8 mouse cellular contexts compared by ENCODE assay signal in genomic region chr3:95893126-95893525, GRCm38 (mm10). TPM values are rescaled to one million over a fixed set of nuclear protein-coding genes. Genes with fewer than 3 reads are reported as not detected.
DNase-seq lines count a peak whose midpoint lies in the region; ATAC-seq and TF ChIP-seq lines count a peak whose summit lies in the region.

No protein-coding gene starts in this region.

- no peak for TF ChIP-seq CTCF in gastrocnemius, adult 2 months (IDR thresholded peaks at IDR 0.05)

- 22% methylated on average over 7 of the region's 7 CpGs for WGBS in embryonic facial prominence, embryonic 11.5 days
- 10% methylated on average over 7 of the region's 7 CpGs for WGBS in intestine, embryonic 14.5 days
- 5% methylated on average over 7 of the region's 7 CpGs for WGBS in macrophage (ENCODE audit: missing documents)

- H3K4me1 ChIP-seq in embryonic facial prominence, embryonic 11.5 days (ENCODE audit: control insufficient read depth, insufficient read depth, low read length) = peaks cover 2% of the 10 kb centered on the region
- peaks cover 26% of the 10 kb centered on the region for H3K4me1 ChIP-seq in intestine, embryonic 14.5 days (replicated peaks; ENCODE audit: control insufficient read depth, insufficient read depth, low read length)

- no peak for ATAC-seq in embryonic facial prominence, embryonic 11.5 days (replicated peaks; ENCODE audit: insufficient number of reproducible peaks, low FRiP score, low TSS enrichment, low read depth)
- no peak for ATAC-seq in intestine, embryonic 14.5 days (replicated peaks; ENCODE audit: low FRiP score, low TSS enrichment, low read depth)

- intact Hi-C loops in gastrocnemius, adult 2 months (cut with DNase I) = no loop called here
- intact Hi-C loops in gastrocnemius, postnatal 36 days (cut with DNase I) = no loop called here

- H3K9ac ChIP-seq in embryonic facial prominence, embryonic 11.5 days (replicated peaks; ENCODE audit: low read length) = 0 out of 2 replicates have a peak overlapping the region, but pooled peaks have one; percentile 29
- peak overlapping the region; percentile 36; the same call in 1 of the 2 replicates for H3K9ac ChIP-seq in intestine, embryonic 14.5 days (ENCODE audit: low read length)

- H3K27ac ChIP-seq in gastrocnemius, adult 2 months = peak overlapping the region; percentile 94
- H3K27ac ChIP-seq in embryonic facial prominence, embryonic 11.5 days (replicated peaks; ENCODE audit: low read depth, low read length) = 0 out of 2 replicates have a peak overlapping the region, but pooled peaks have one; percentile 16
- H3K27ac ChIP-seq in intestine, embryonic 14.5 days (ENCODE audit: low read depth) = peak overlapping the region; percentile 84
- peak overlapping the region; percentile 82 for H3K27ac ChIP-seq in macrophage

- H3K4me2 ChIP-seq in embryonic facial prominence, embryonic 11.5 days (ENCODE audit: low read depth, low read length) = peak overlapping the region; percentile 26
- H3K4me2 ChIP-seq in intestine, embryonic 14.5 days (ENCODE audit: low read length) = peak overlapping the region; percentile 63

- H3K27me3 ChIP-seq in embryonic facial prominence, embryonic 11.5 days (ENCODE audit: control insufficient read depth, insufficient read depth, low read length) = no peaks in the 10 kb centered on the region
- no peaks in the 10 kb centered on the region for H3K27me3 ChIP-seq in intestine, embryonic 14.5 days (replicated peaks; ENCODE audit: control insufficient read depth, insufficient read depth, low read length)

- no peaks in the 10 kb centered on the region for H3K36me3 ChIP-seq in embryonic facial prominence, embryonic 11.5 days (replicated peaks; ENCODE audit: control insufficient read depth, insufficient read depth, low read depth, low read length)
- peaks cover 9% of the 10 kb centered on the region; the same call in 1 of the 2 replicates for H3K36me3 ChIP-seq in intestine, embryonic 14.5 days (ENCODE audit: control insufficient read depth, insufficient read depth, low read length)
- H3K36me3 ChIP-seq in macrophage (ENCODE audit: inconsistent target) = no peaks in the 10 kb centered on the region; the same call in 1 of the 2 replicates

- H3K9me3 ChIP-seq in embryonic facial prominence, embryonic 11.5 days (replicated peaks; ENCODE audit: control insufficient read depth, low read length) = no peaks in the 10 kb centered on the region
- H3K9me3 ChIP-seq in intestine, embryonic 14.5 days (ENCODE audit: control insufficient read depth, low read length) = no peaks in the 10 kb centered on the region

- H3K4me3 ChIP-seq in gastrocnemius, adult 2 months = peak overlapping the region; percentile 74
- peak overlapping the region; percentile 68; the same call in 1 of the 2 replicates for H3K4me3 ChIP-seq in embryonic facial prominence, embryonic 11.5 days (ENCODE audit: low read depth, low read length)
- peak overlapping the region; percentile 61 for H3K4me3 ChIP-seq in intestine, embryonic 14.5 days (ENCODE audit: low read depth, low read length)
- H3K4me3 ChIP-seq in macrophage (ENCODE audit: inconsistent target) = peak overlapping the region; percentile 36

- peaks cover 43% of the 10 kb centered on the region for H3K79me2 ChIP-seq in macrophage (ENCODE audit: inconsistent target)

- no peak for DNase-seq in gastrocnemius, adult 2 months
- no peak for DNase-seq in gastrocnemius, postnatal 10 days
- peak; percentile 19 for DNase-seq in embryonic facial prominence, embryonic 11.5 days (ENCODE audit: low spot score)
- no peak for DNase-seq in intestine, embryonic 14.5 days (ENCODE audit: low spot score)
- DNase-seq in c-Kit-positive CD71-positive TER-119-positive erythroid progenitor cells, embryonic 14.5 days (ENCODE audit: low spot score) = no peak
- DNase-seq in retina, embryonic 14.5 days (ENCODE audit: low spot score) = no peak
- DNase-seq in gastrocnemius, postnatal 36 days = no peak

RNA-seq across cellular contexts. Expression of gene Aph1a, which starts 0.6 kb away (rescaled TPM):
- 10 to 100 TPM; 41.0 to 50.3 TPM for total RNA-seq in gastrocnemius, adult 2 months (2021)
- 10 to 100 TPM; 66.1 to 72.1 TPM for total RNA-seq in gastrocnemius, postnatal 10 days (2021)
- polyA plus RNA-seq in embryonic facial prominence, embryonic 11.5 days (2014; fragmentation: Nextera tagmentation; extraction: Ambion mirVana) = 31.8 and 33.3 TPM in 2 replicates
- polyA plus RNA-seq in intestine, embryonic 14.5 days (2014; fragmentation: Nextera tagmentation; extraction: Ambion mirVana) = 40.4 and 44.1 TPM in 2 replicates
- 10 to 100 TPM; 15.8 to 41.0 (median 25.3) TPM for total RNA-seq in macrophage (2018; cell fraction: chromatin; rRNA removed)
- total RNA-seq in macrophage (2018; cell fraction: cytosol; rRNA removed) = 100 to 1,000 TPM in 5 of 26 experiments, 10 to 100 TPM in 21; 62.3 to 107 (median 88.7) TPM
- 100 to 1,000 TPM in 1 of 26 experiments, 10 to 100 TPM in 25; 43.3 to 101 (median 66.3) TPM for total RNA-seq in macrophage (2018; cell fraction: nucleus; rRNA removed)
- 49.5 to 102 TPM (median 98.0 TPM) in 3 replicates for polyA plus RNA-seq in macrophage (2018)
- 10 to 100 TPM; 41.7 to 48.0 TPM for total RNA-seq in gastrocnemius, postnatal 36 days (2021)

RNA-seq across cellular contexts. Expression of gene BC028528, which starts 1.3 kb away (rescaled TPM):
- 1 to 10 TPM; 1.4 to 2.1 TPM for total RNA-seq in gastrocnemius, adult 2 months (2021)
- total RNA-seq in gastrocnemius, postnatal 10 days (2021) = 10 to 100 TPM; 15.7 to 20.8 TPM
- polyA plus RNA-seq in embryonic facial prominence, embryonic 11.5 days (2014; fragmentation: Nextera tagmentation; extraction: Ambion mirVana) = 7.8 and 10.2 TPM in 2 replicates
- 20.8 and 23.9 TPM in 2 replicates for polyA plus RNA-seq in intestine, embryonic 14.5 days (2014; fragmentation: Nextera tagmentation; extraction: Ambion mirVana)
- 100 to 1,000 TPM in 2 of 26 experiments, 10 to 100 TPM in 20, 1 to 10 TPM in 4; 7.0 to 117 (median 35.0) TPM for total RNA-seq in macrophage (2018; cell fraction: chromatin; rRNA removed)
- total RNA-seq in macrophage (2018; cell fraction: cytosol; rRNA removed) = 100 to 1,000 TPM in 8 of 26 experiments, 10 to 100 TPM in 18; 53.3 to 117 (median 81.4) TPM
- total RNA-seq in macrophage (2018; cell fraction: nucleus; rRNA removed) = 10 to 100 TPM; 11.3 to 86.8 (median 43.9) TPM
- 76.4 to 139 TPM (median 117 TPM) in 3 replicates for polyA plus RNA-seq in macrophage (2018)
- 1 to 10 TPM; 1.8 to 4.0 TPM for total RNA-seq in gastrocnemius, postnatal 36 days (2021)

RNA-seq across cellular contexts. Expression of gene Ciart, which starts 11.1 kb away (rescaled TPM):
- total RNA-seq in gastrocnemius, adult 2 months (2021) = 1 to 10 TPM; 2.7 to 9.3 TPM
- total RNA-seq in gastrocnemius, postnatal 10 days (2021) = 1 to 10 TPM; 1.0 to 1.6 TPM
- polyA plus RNA-seq in embryonic facial prominence, embryonic 11.5 days (2014; fragmentation: Nextera tagmentation; extraction: Ambion mirVana) = 6.3 and 7.7 TPM in 2 replicates
- polyA plus RNA-seq in intestine, embryonic 14.5 days (2014; fragmentation: Nextera tagmentation; extraction: Ambion mirVana) = 6.7 and 7.9 TPM in 2 replicates
- 10 to 100 TPM in 2 of 26 experiments, 1 to 10 TPM in 24; 1.8 to 13.1 (median 4.6) TPM for total RNA-seq in macrophage (2018; cell fraction: chromatin; rRNA removed)
- total RNA-seq in macrophage (2018; cell fraction: cytosol; rRNA removed) = 1 to 10 TPM in 22 of 26 experiments, under 1 TPM in 4; 0.14 to 3.7 (median 1.5) TPM
- 1 to 10 TPM; 1.1 to 9.8 (median 6.0) TPM for total RNA-seq in macrophage (2018; cell fraction: nucleus; rRNA removed)
- polyA plus RNA-seq in macrophage (2018) = 0.90 to 1.9 TPM (median 1.7 TPM) in 3 replicates
- total RNA-seq in gastrocnemius, postnatal 36 days (2021) = 1 to 10 TPM; 4.4 to 7.9 TPM

RNA-seq across cellular contexts. Expression of gene Car14, which starts 11.4 kb away (rescaled TPM):
- total RNA-seq in gastrocnemius, adult 2 months (2021) = 100 to 1,000 TPM in 1 of 2 experiments, 10 to 100 TPM in 1; 81.2 to 115 TPM
- total RNA-seq in gastrocnemius, postnatal 10 days (2021) = 10 to 100 TPM; 49.1 to 56.9 TPM
- 67.8 and 80.0 TPM in 2 replicates for polyA plus RNA-seq in embryonic facial prominence, embryonic 11.5 days (2014; fragmentation: Nextera tagmentation; extraction: Ambion mirVana)
- polyA plus RNA-seq in intestine, embryonic 14.5 days (2014; fragmentation: Nextera tagmentation; extraction: Ambion mirVana) = 2.7 and 4.3 TPM in 2 replicates
- total RNA-seq in macrophage (2018; cell fraction: chromatin; rRNA removed) = not detected
- not detected for total RNA-seq in macrophage (2018; cell fraction: cytosol; rRNA removed)
- total RNA-seq in macrophage (2018; cell fraction: nucleus; rRNA removed) = not detected
- polyA plus RNA-seq in macrophage (2018) = not detected in 3 replicates
- total RNA-seq in gastrocnemius, postnatal 36 days (2021) = 10 to 100 TPM; 71.9 to 92.1 TPM

RNA-seq across cellular contexts. Expression of gene Mrps21, which starts 21.8 kb away (rescaled TPM):
- total RNA-seq in gastrocnemius, adult 2 months (2021) = 100 to 1,000 TPM; 303 to 336 TPM
- 100 to 1,000 TPM; 270 to 271 TPM for total RNA-seq in gastrocnemius, postnatal 10 days (2021)
- polyA plus RNA-seq in embryonic facial prominence, embryonic 11.5 days (2014; fragmentation: Nextera tagmentation; extraction: Ambion mirVana) = 331 and 337 TPM in 2 replicates
- polyA plus RNA-seq in intestine, embryonic 14.5 days (2014; fragmentation: Nextera tagmentation; extraction: Ambion mirVana) = 342 and 343 TPM in 2 replicates
- 10 to 100 TPM in 24 of 26 experiments, 1 to 10 TPM in 2; 6.1 to 59.7 (median 21.0) TPM for total RNA-seq in macrophage (2018; cell fraction: chromatin; rRNA removed)
- total RNA-seq in macrophage (2018; cell fraction: cytosol; rRNA removed) = 100 to 1,000 TPM; 187 to 509 (median 267) TPM
- 100 to 1,000 TPM in 2 of 26 experiments, 10 to 100 TPM in 24; 33.7 to 105 (median 56.5) TPM for total RNA-seq in macrophage (2018; cell fraction: nucleus; rRNA removed)
- 241 to 288 TPM (median 280 TPM) in 3 replicates for polyA plus RNA-seq in macrophage (2018)
- 100 to 1,000 TPM; 289 to 304 TPM for total RNA-seq in gastrocnemius, postnatal 36 days (2021)

Comparison
In these comparisons a context has a peak if more than half of its experiments do, and no peak if none do; other contexts are left out.
1. H3K27ac ChIP-seq: peak in every context shown above with its lines; median percentile 94 in gastrocnemius, adult 2 months; 84 in intestine, embryonic 14.5 days; 82 in macrophage; 16 in embryonic facial prominence, embryonic 11.5 days.